Mouse (Mus musculus): ENCODE measurements around the gene Mctp2. TPM values are rescaled to one million over a fixed set of nuclear protein-coding genes. Genes with fewer than 3 reads are reported as not detected.

Gene Mctp2
- total and polyA plus RNA-seq, 2 experiments from 2014 or later, result 0.44 to 0.71 TPM

- no peaks in the 10 kb centered on the region for H3K4me1 ChIP-seq (ENCODE audit: insufficient read depth, low read length)
- no peaks in the 10 kb centered on the region for H3K27me3 ChIP-seq (ENCODE audit: insufficient read depth, low read length)
- no peaks in the 10 kb centered on the region for H3K36me3 ChIP-seq (ENCODE audit: insufficient read depth, low read length)
- DNase-seq (ENCODE audit: low spot score), result no peak
- H3K4me3 ChIP-seq (ENCODE audit: low read depth, low read length), result no peak overlapping the region
- no peak for TF ChIP-seq CTCF (IDR thresholded peaks at IDR 0.05)
- 84% methylated on average over 3 of the region's 3 CpGs for WGBS
- no peak overlapping the region for H3K27ac ChIP-seq (ENCODE audit: low read depth, low read length)
- no peak overlapping the region for H3K9ac ChIP-seq (replicated peaks; ENCODE audit: low read length, poor library complexity, severe bottlenecking)
- no peaks in the 10 kb centered on the region for H3K9me3 ChIP-seq (ENCODE audit: low read length)
- H3K4me2 ChIP-seq (ENCODE audit: low read depth, low read length, poor library complexity, severe bottlenecking), result no peak overlapping the region
- no peak for ATAC-seq (ENCODE audit: low FRiP score)
Measured at GRCm38 (mm10) chr7:72119713-72120112, 186.7 kb downstream of the Mctp2 start.

GRCm38 (mm10) chr7:72117376-72118077 lies 188.9 kb downstream of the Mctp2 start:
- H3K27me3 ChIP-seq (ENCODE audit: insufficient read depth, low read length), result no peaks in the 10 kb centered on the region
- H3K4me3 ChIP-seq (ENCODE audit: low read depth, low read length), result no peak overlapping the region
- H3K9me3 ChIP-seq (ENCODE audit: low read length), result no peaks in the 10 kb centered on the region
- ATAC-seq (ENCODE audit: low FRiP score) (no peak), DNase-seq (ENCODE audit: low spot score) (no peak)
- 88% methylated on average over 4 of the region's 4 CpGs for WGBS
- no peak overlapping the region for H3K4me2 ChIP-seq (ENCODE audit: low read depth, low read length, poor library complexity, severe bottlenecking)
- no peaks in the 10 kb centered on the region for H3K36me3 ChIP-seq (ENCODE audit: insufficient read depth, low read length)
- no peak overlapping the region for H3K27ac ChIP-seq (ENCODE audit: low read depth, low read length)
- H3K9ac ChIP-seq (replicated peaks; ENCODE audit: low read length, poor library complexity, severe bottlenecking), result no peak overlapping the region
- TF ChIP-seq CTCF (IDR thresholded peaks at IDR 0.05), result no peak
- no peaks in the 10 kb centered on the region for H3K4me1 ChIP-seq (ENCODE audit: insufficient read depth, low read length)

- no peaks in the 10 kb centered on the region for H3K4me1 ChIP-seq (ENCODE audit: insufficient read depth, low read length)
- DNase-seq (ENCODE audit: low spot score) (no peak), ATAC-seq (ENCODE audit: low FRiP score) (no peak)
- H3K9me3 ChIP-seq (ENCODE audit: low read length), result no peaks in the 10 kb centered on the region
- H3K9ac ChIP-seq (replicated peaks; ENCODE audit: low read length, poor library complexity, severe bottlenecking), result no peak overlapping the region
- no peaks in the 10 kb centered on the region for H3K27me3 ChIP-seq (ENCODE audit: insufficient read depth, low read length)
- 99% methylated on average over 2 of the region's 2 CpGs for WGBS
- no peak overlapping the region for H3K27ac ChIP-seq (ENCODE audit: low read depth, low read length)
- TF ChIP-seq CTCF (IDR thresholded peaks at IDR 0.05), result no peak
- no peaks in the 10 kb centered on the region for H3K36me3 ChIP-seq (ENCODE audit: insufficient read depth, low read length)
- H3K4me2 ChIP-seq (ENCODE audit: low read depth, low read length, poor library complexity, severe bottlenecking), result no peak overlapping the region
- no peak overlapping the region for H3K4me3 ChIP-seq (ENCODE audit: low read depth, low read length)
Measured at GRCm38 (mm10) chr7:72115073-72115472, 191.3 kb downstream of the Mctp2 start.

- no peak overlapping the region for H3K9ac ChIP-seq (replicated peaks; ENCODE audit: low read length, poor library complexity, severe bottlenecking)
- no peak overlapping the region for H3K4me3 ChIP-seq (ENCODE audit: low read depth, low read length)
- H3K4me2 ChIP-seq (ENCODE audit: low read depth, low read length, poor library complexity, severe bottlenecking), result no peak overlapping the region
- H3K27me3 ChIP-seq (ENCODE audit: insufficient read depth, low read length), result no peaks in the 10 kb centered on the region
- no peaks in the 10 kb centered on the region for H3K36me3 ChIP-seq (ENCODE audit: insufficient read depth, low read length)
- H3K9me3 ChIP-seq (ENCODE audit: low read length), result no peaks in the 10 kb centered on the region
- no peak overlapping the region for H3K27ac ChIP-seq (ENCODE audit: low read depth, low read length)
- no peaks in the 10 kb centered on the region for H3K4me1 ChIP-seq (ENCODE audit: insufficient read depth, low read length)
- no peak for ATAC-seq (ENCODE audit: low FRiP score)
- no peak for TF ChIP-seq CTCF (IDR thresholded peaks at IDR 0.05)
- 73% methylated on average over 6 of the region's 6 CpGs for WGBS
- DNase-seq (ENCODE audit: low spot score), result no peak
Measured at GRCm38 (mm10) chr7:72110578-72110977, 195.8 kb downstream of the Mctp2 start.

- ATAC-seq (ENCODE audit: low FRiP score), result no peak
Measured at GRCm38 (mm10) chr7:72108639-72109399, 197.6 kb downstream of the Mctp2 start.

GRCm38 (mm10) chr7:72104170-72104569 lies 202.2 kb downstream of the Mctp2 start:
- H3K27ac ChIP-seq (ENCODE audit: low read depth, low read length), result no peak overlapping the region
- H3K36me3 ChIP-seq (ENCODE audit: insufficient read depth, low read length), result no peaks in the 10 kb centered on the region
- no peaks in the 10 kb centered on the region for H3K4me1 ChIP-seq (ENCODE audit: insufficient read depth, low read length)
- H3K9ac ChIP-seq (replicated peaks; ENCODE audit: low read length, poor library complexity, severe bottlenecking), result no peak overlapping the region
- H3K9me3 ChIP-seq (ENCODE audit: low read length), result no peaks in the 10 kb centered on the region
- H3K27me3 ChIP-seq (ENCODE audit: insufficient read depth, low read length), result no peaks in the 10 kb centered on the region
- H3K4me2 ChIP-seq (ENCODE audit: low read depth, low read length, poor library complexity, severe bottlenecking), result no peak overlapping the region
- ATAC-seq (ENCODE audit: low FRiP score) (no peak), DNase-seq (ENCODE audit: low spot score) (no peak)
- H3K4me3 ChIP-seq (ENCODE audit: low read depth, low read length), result no peak overlapping the region
- peak; percentile 31; the same call in 1 of the 2 replicates for TF ChIP-seq CTCF (IDR thresholded peaks at IDR 0.05)
- 50% methylated on average over 6 of the region's 6 CpGs for WGBS

More at GRCm38 (mm10) chr7:72108639-72109399, 197.6 kb downstream of the Mctp2 start:
- H3K36me3 ChIP-seq (ENCODE audit: insufficient read depth, low read length), result no peaks in the 10 kb centered on the region
- TF ChIP-seq CTCF (IDR thresholded peaks at IDR 0.05), result no peak
- no peaks in the 10 kb centered on the region for H3K4me1 ChIP-seq (ENCODE audit: insufficient read depth, low read length)
- H3K27ac ChIP-seq (ENCODE audit: low read depth, low read length), result no peak overlapping the region
- DNase-seq (ENCODE audit: low spot score), result no peak
- 85% methylated on average over 3 of the region's 3 CpGs for WGBS
- no peak overlapping the region for H3K9ac ChIP-seq (replicated peaks; ENCODE audit: low read length, poor library complexity, severe bottlenecking)
- no peak overlapping the region for H3K4me2 ChIP-seq (ENCODE audit: low read depth, low read length, poor library complexity, severe bottlenecking)
- no peaks in the 10 kb centered on the region for H3K27me3 ChIP-seq (ENCODE audit: insufficient read depth, low read length)
- no peaks in the 10 kb centered on the region for H3K9me3 ChIP-seq (ENCODE audit: low read length)
- H3K4me3 ChIP-seq (ENCODE audit: low read depth, low read length), result no peak overlapping the region
